Mouse (Mus musculus): Measurements from ENCODE around the gene Prox1.

Gene Prox1

DNA sequence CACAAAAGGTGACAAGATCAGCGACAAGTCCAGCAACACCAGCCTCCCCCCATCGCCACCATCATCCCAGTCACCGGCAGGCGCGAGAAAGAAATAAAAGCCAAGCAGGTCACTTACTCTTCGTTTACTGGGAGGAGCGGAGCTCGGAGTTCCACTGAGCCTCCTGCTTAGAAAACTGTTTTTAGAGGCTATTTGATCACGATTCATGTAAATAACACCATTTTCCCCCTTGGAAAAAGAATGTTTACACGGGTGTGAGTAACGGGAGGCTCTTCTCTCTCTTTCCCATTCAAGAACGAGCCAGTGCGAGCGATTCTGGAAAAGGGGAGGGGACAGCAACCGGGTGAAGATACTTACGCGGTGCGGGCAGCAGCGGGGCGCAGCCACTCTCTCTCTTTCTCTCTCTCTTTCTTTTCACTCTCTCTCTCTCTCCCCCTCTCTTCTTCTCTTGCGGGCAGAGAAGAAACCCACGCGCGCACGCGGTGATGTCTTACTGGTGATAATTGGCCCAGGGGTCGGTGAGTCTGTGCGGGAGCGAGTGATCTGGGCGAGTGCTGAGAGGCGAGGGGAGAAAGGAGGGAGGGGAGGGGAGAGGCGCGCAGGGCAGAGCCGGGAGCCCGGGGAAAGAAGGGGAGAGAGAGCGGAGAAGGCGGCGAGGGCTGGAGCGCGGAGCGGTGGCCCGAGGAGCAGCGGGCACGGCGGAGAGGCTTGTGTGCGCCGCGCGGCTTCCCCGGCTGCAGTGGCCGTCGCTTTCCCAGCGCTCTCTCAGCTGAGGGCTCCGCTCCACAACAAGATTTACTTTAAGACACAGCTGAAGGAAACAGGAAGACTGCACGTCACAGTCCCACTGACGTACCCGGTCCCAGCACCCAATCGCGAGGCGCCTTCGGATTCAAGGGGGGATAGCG lies at the start of gene Prox1:
TSS of gene Prox1 (minus strand) at position 804 of the 908 bp plus-strand sequence.
- no peak for DNase-seq (ENCODE audit: low read depth)

- DNase-seq (ENCODE audit: low read depth), result no peak
Measured at GRCm38 (mm10) chr1:190216621-190217020, 46.1 kb upstream of the Prox1 start.

- DNase-seq (ENCODE audit: low read depth), result no peak
Measured at GRCm38 (mm10) chr1:190214626-190215025, 44.1 kb upstream of the Prox1 start.

- DNase-seq (ENCODE audit: low read depth), result no peak
Measured at GRCm38 (mm10) chr1:190213175-190213574, 42.7 kb upstream of the Prox1 start.

- no peak for DNase-seq (ENCODE audit: low read depth)
Measured at GRCm38 (mm10) chr1:190207246-190207645, 36.7 kb upstream of the Prox1 start.

GRCm38 (mm10) chr1:190205691-190206090 lies 35.2 kb upstream of the Prox1 start:
- DNase-seq (ENCODE audit: low read depth), result no peak

DNA sequence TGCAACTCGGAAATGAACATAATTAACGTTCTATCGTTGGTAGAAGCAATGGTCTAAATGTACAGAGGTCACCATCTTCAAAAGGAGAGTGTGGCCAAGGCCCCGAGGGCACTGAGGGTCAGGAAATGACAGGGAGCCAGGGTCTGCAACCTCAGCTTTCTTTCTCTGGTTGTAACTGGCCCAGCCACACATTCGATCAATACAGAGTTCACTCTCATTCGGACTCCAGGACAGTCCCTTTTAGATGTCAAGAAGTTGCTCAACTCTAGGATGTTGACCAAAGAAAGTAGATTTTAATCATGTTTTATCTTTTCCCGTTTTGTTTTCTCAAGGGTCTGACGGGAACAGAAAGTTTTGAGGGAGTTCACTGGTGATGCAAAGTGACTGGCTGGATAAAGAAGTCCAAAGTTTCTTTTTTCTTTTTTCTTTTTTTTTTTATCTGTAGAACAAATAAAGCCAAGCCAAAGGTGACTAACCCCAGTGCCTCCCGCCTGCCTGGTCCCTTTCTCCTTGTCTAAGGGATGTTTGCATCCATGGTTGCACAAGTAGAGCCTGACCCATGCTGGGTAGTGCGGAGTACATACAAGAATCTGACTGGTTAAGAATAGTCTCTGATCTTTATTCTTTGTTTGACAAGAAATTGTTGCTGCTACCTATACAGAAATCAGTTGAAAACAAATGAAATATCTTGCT lies 34.0 kb upstream of the Prox1 start:
- no peak for DNase-seq (ENCODE audit: low read depth)

DNA sequence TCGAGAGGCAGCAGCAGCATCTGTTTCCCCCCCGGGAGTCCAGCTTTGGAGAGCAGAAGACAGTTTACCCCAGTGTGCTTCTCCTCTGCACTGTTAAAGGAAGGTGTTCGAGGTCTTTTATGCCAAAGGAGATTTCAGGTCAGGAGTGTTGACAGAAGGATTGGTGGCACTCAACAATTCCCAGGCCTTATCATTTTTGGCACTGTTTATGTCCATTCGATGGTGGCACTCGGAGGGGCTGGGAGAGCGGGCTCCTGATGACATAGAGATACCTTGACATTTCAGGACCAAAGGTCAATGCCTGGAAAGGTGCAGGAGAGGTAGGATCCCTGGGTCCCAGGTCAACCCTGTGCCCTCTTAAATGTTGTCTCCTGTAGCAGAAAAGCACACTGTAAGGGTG lies 31.2 kb upstream of the Prox1 start:
- no peak for DNase-seq (ENCODE audit: low read depth)

DNA sequence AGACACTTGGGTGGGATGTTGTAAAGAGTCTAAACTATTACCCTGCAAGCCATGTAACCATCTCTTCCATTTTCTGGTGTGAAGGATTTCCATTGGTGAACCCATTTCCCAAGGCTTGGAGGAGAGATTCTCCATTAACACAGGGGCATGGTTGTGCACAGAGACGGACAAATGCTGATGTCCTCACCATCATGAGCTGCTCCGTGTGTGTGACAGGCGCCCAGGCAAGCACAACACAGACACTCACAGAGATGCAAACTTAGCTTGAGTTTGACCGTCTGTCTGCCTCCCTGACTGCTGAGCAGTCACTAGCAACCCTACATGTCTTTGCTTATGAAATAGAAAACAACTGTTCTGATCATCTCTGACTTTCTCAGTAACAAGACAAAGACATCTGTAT lies 30.5 kb upstream of the Prox1 start:
- DNase-seq (ENCODE audit: low read depth), result no peak

GRCm38 (mm10) chr1:190198247-190198646 lies 27.7 kb upstream of the Prox1 start:
- no peak for DNase-seq (ENCODE audit: low read depth)

DNA sequence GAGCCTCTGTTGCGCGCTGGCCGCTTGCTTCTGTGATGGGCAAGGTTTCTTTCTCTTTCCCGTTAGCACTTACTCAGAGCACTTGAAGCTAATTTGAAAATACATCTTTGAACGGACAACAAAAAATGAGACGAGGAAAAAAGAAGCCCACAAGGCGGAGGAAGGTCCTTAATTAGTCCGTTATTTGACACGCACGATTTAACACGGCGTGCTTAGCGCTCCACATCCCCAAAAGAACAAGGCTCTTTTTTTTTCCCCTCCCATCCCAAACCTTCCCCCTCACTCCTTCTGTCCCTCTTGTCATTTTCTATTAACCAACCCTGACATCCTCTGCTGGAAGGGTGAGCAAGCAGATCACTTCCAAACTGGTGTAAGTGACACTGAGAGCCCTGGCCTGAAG lies 21.5 kb upstream of the Prox1 start:
- no peak for DNase-seq (ENCODE audit: low read depth)

GRCm38 (mm10) chr1:190190231-190190965 lies 19.9 kb upstream of the Prox1 start:
- DNase-seq (ENCODE audit: low read depth), result no peak

DNA sequence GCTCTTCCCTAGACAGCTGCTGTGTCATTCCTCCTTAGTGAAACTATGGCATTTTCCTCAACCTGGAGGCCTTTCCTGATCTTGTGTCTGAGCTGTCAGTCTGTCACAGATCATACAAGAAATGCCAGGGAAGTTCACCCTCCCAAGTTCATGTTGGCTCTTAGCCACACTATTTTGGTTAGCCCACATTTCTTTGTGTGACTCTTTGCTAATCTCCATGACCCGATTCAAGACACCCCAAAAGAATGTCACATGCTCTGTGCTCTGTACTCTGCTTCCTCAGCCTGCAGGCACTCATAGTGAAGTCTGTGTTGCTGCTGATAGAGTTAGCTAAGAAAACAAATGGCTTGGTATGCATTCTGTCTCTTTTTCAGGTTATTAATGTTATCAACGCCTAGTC lies 18.6 kb upstream of the Prox1 start:
- DNase-seq (ENCODE audit: low read depth), result no peak

DNA sequence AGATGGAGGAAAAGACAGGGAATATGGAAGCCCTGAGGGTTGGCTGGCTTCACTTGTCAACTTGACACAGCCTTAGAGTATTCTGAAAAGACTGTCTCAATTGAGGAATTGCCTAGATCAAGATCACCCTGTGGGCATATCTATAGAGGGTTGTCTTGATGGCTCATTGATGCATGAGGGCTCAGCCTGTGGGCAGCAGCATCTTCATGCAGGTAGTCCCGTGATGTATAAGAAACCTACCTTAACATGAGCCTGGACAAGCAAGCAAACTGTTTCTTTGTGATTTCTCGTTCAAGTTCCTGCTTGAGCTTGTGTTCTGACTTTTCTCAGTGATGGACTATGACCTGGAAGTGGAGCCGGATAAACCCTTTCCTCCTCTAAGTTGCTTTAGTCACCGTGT lies 15.8 kb upstream of the Prox1 start:
- DNase-seq (ENCODE audit: low read depth), result no peak

DNA sequence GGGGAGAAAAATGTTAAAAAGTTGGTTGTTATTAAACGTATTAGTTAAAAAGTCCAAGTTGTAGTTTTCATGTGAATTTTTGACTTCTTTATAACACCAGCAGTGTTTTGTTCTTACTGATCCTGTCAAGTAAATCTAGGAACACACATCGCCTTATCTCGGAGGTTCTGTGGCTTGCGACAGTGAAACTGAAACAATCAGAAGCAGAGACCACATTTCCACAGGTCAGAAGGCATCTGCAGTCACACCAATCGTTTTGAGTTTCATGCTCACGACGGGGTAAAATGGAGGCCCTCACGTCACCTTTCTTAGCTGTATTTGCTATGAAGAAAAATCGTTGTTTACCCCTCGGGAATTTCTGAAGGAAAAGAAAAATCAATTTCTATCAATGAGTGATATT lies 14.8 kb upstream of the Prox1 start:
- no peak for DNase-seq (ENCODE audit: low read depth)

DNA sequence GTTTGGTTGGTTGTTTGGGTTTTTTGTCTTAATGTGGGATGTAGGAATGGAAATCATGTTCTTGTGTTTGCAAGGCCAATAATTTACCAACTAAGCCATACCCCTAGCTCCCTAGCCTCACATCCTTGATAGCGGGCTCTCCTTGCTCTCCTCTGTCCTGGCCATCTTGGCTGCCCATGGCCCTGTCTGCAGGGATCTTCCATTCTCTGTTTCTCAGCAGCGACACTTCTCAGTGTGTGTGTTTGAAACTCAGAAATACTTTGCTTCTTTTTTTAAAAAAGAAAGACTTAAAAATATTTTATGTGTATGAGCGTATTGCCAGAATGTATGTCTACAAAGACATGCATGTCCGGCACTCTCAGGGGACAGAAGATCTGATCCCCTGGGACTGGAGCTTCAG lies 13.1 kb upstream of the Prox1 start:
- no peak for DNase-seq (ENCODE audit: low read depth)

- no peak for DNase-seq (ENCODE audit: low read depth)
Measured at GRCm38 (mm10) chr1:190181765-190182164, 11.3 kb upstream of the Prox1 start.

GRCm38 (mm10) chr1:190180861-190181260 lies 10.3 kb upstream of the Prox1 start:
- DNase-seq (ENCODE audit: low read depth), result no peak

- DNase-seq (ENCODE audit: low read depth), result no peak
Measured at GRCm38 (mm10) chr1:190176961-190177360, 6.4 kb upstream of the Prox1 start.

DNA sequence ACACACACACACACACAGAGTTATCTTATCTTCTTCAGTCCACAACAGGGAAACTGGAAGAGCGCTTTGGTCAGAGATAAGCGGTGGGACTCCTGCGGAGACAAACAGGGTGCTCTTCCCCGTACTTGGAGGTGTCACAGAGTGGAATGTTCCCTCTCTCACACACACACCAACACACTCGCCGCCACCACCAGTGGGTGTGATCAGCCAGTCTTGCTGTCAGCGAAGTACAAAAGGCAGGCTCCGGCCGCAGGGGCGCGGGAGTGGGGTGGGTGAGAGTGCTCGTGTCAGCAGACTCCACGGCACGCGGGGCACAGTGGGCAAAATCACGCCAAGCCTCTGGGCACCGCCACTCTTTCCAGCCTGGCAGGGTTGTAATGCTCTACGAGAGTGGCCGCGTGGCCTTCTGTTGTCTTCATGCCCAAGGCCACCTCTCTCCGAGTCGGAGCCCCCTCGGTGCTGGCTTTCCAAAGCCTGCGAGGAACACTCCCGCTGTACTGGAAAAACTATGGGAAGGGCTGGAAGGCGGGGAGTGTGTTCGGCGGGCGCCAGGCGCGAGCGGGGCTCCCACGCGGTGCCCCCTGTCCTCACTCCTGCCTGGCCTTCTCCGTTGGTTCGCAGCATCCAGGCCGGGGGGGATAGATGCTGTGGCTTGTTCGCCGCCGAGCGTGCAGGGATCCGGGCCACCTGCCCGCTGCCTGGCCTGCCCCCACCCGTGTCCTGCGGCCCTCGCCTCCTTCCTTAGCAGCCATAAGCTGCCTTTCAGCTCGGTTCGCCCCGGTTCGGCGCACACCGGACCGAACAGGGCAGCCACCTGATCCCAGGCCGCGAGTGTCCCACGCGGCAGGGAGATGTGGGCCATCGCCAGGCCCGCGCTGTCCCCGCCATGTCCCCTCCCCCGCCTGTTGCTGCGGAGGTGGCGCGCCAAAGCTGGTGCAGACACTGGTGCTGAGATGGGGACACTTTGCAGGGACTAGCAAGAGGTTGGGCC lies 4.5 kb upstream of the Prox1 start:
- DNase-seq (ENCODE audit: low read depth), result no peak

- no peak for DNase-seq (ENCODE audit: low read depth)
Measured at GRCm38 (mm10) chr1:190174231-190174630, 3.7 kb upstream of the Prox1 start.
